ENCODE assay signal across 10 mouse cellular contexts in genomic region chr11:113389637-113390036, GRCm38 (mm10).
DNase-seq lines count a peak whose midpoint lies in the region; ATAC-seq and TF ChIP-seq lines count a peak whose summit lies in the region.
"Had no signal": no experiment of that assay in that cellular context is flagged by ENCODE, and none has a peak within 500 bp of the region (broad histone marks: within the 10 kb centered on the region; RNA-seq: fewer than 3 reads in every experiment).

No protein-coding gene starts in this region.

- H3K27ac ChIP-seq in cerebellum, adult 2 months (ENCODE audit: insufficient read depth, low read length): no peak overlapping the region
- H3K27ac ChIP-seq in midbrain, embryonic 13.5 days: peak overlapping the region; percentile 19
- no peak overlapping the region for H3K27ac ChIP-seq in midbrain, embryonic 11.5 days (ENCODE audit: low read depth, low read length)
- 0 out of 2 replicates have a peak overlapping the region, but pooled peaks have one; percentile 58 for H3K27ac ChIP-seq in hindbrain, postnatal 0 days

- no peak for TF ChIP-seq CTCF in cerebellum, adult 2 months (IDR thresholded peaks at IDR 0.05; ENCODE audit: borderline replicate concordance, insufficient read depth, low read depth, low read length)
- TF ChIP-seq CTCF in hindbrain, postnatal 0 days (IDR thresholded peaks at IDR 0.05; ENCODE audit: low read depth): no peak

- TF ChIP-seq POLR2A in cerebellum, adult 2 months (IDR thresholded peaks at IDR 0.05; ENCODE audit: borderline replicate concordance, insufficient read depth, low read length): no peak

- H3K36me3 ChIP-seq in midbrain, embryonic 13.5 days: no peaks in the 10 kb centered on the region
- H3K36me3 ChIP-seq in midbrain, embryonic 11.5 days (ENCODE audit: control insufficient read depth, insufficient read depth, low read length): no peaks in the 10 kb centered on the region
- H3K36me3 ChIP-seq in hindbrain, postnatal 0 days (ENCODE audit: insufficient read depth, low read length): no peaks in the 10 kb centered on the region

- 45% methylated on average over 6 of the region's 6 CpGs for WGBS in cerebellum, adult 2 months
- 20% methylated on average over 6 of the region's 6 CpGs for WGBS in midbrain, embryonic 13.5 days
- 32% methylated on average over 6 of the region's 6 CpGs for WGBS in midbrain, embryonic 11.5 days
- 29% methylated on average over 6 of the region's 6 CpGs for WGBS in hindbrain, postnatal 0 days

- no peak overlapping the region for H3K4me3 ChIP-seq in cerebellum, adult 2 months (replicated peaks; ENCODE audit: insufficient read depth, low read depth, low read length)
- no peak overlapping the region for H3K4me3 ChIP-seq in midbrain, embryonic 13.5 days (replicated peaks)
- no peak overlapping the region for H3K4me3 ChIP-seq in midbrain, embryonic 11.5 days (ENCODE audit: low read depth, low read length)
- no peak overlapping the region for H3K4me3 ChIP-seq in hindbrain, postnatal 0 days (ENCODE audit: low read length)

- peak; percentile 66 for ATAC-seq in midbrain, embryonic 13.5 days
- ATAC-seq in midbrain, embryonic 11.5 days (ENCODE audit: low FRiP score): no peak
- peak; percentile 81 for ATAC-seq in hindbrain, postnatal 0 days

- DNase-seq in cerebellum, adult 2 months: peak; percentile 9 to 21
- DNase-seq in cerebellum, adult 8-10 months: no peak
- no peak for DNase-seq in midbrain, embryonic 11.5 days (ENCODE audit: low spot score, missing footprints)
- peak; percentile 78 for DNase-seq in hindbrain, postnatal 0 days (ENCODE audit: low spot score)
- no peak for DNase-seq in heart, postnatal 4 days
- no peak for DNase-seq in spleen, adult 18-20 months
- no peak for DNase-seq in thymus, postnatal 14 days
- DNase-seq: kidney, adult 18-20 months; lung, postnatal 10 days had no signal

- no peak overlapping the region for H3K4me2 ChIP-seq in midbrain, embryonic 13.5 days (replicated peaks)
- H3K4me2 ChIP-seq in midbrain, embryonic 11.5 days: no peak overlapping the region
- H3K4me2 ChIP-seq in hindbrain, postnatal 0 days (ENCODE audit: low read depth, low read length): no peak overlapping the region

- H3K27me3 ChIP-seq in cerebellum, adult 2 months (ENCODE audit: control insufficient read depth, insufficient read depth, low read length): no peaks in the 10 kb centered on the region
- 0 out of 2 replicates have a peak, but pooled peaks cover 2% of the 10 kb centered on the region for H3K27me3 ChIP-seq in midbrain, embryonic 13.5 days
- H3K27me3 ChIP-seq in midbrain, embryonic 11.5 days (ENCODE audit: control insufficient read depth, insufficient read depth, low read length): no peaks in the 10 kb centered on the region
- no peaks in the 10 kb centered on the region for H3K27me3 ChIP-seq in hindbrain, postnatal 0 days (ENCODE audit: insufficient read depth, low read length)

- no peak overlapping the region for H3K9ac ChIP-seq in midbrain, embryonic 13.5 days (replicated peaks)
- no peak overlapping the region for H3K9ac ChIP-seq in midbrain, embryonic 11.5 days (ENCODE audit: low read length)
- no peak overlapping the region for H3K9ac ChIP-seq in hindbrain, postnatal 0 days (replicated peaks; ENCODE audit: low read length)

- H3K4me1 ChIP-seq in cerebellum, adult 2 months (ENCODE audit: control insufficient read depth, insufficient read depth, low read length): no peaks in the 10 kb centered on the region; the same call in 1 of the 2 replicates
- peaks cover 60% of the 10 kb centered on the region for H3K4me1 ChIP-seq in midbrain, embryonic 13.5 days (replicated peaks)
- H3K4me1 ChIP-seq in midbrain, embryonic 11.5 days (ENCODE audit: control insufficient read depth, insufficient read depth, low read length): peaks cover 13% of the 10 kb centered on the region
- H3K4me1 ChIP-seq in hindbrain, postnatal 0 days (ENCODE audit: insufficient read depth, low read length): peaks cover 10% of the 10 kb centered on the region

- H3K9me3 ChIP-seq in midbrain, embryonic 13.5 days: no peaks in the 10 kb centered on the region
- H3K9me3 ChIP-seq in midbrain, embryonic 11.5 days (ENCODE audit: control insufficient read depth, low read length): no peaks in the 10 kb centered on the region
- no peaks in the 10 kb centered on the region for H3K9me3 ChIP-seq in hindbrain, postnatal 0 days (ENCODE audit: low read length)

Comparison
In these comparisons a context has a peak if more than half of its experiments do, and no peak if none do; other contexts are left out.
1. DNase-seq: peak in cerebellum, adult 2 months (2 of 2) and hindbrain, postnatal 0 days (single experiment); none in cerebellum, adult 8-10 months (single experiment), midbrain, embryonic 11.5 days (single experiment), heart, postnatal 4 days (single experiment), spleen, adult 18-20 months (0 of 2) and thymus, postnatal 14 days (single experiment).
2. H3K27ac ChIP-seq: peak in midbrain, embryonic 13.5 days (single experiment) and hindbrain, postnatal 0 days (single experiment); none in cerebellum, adult 2 months (single experiment) and midbrain, embryonic 11.5 days (single experiment).